Mouse (Mus musculus) lung, postnatal 0 days (tissue): Measurements from ENCODE around the gene Slfn8.

Experiments
- CTCF ChIP-seq: IDR thresholded peaks from 2 replicates; pipeline ENCODE4 v1.5.1; 2016; ENCODE audit warnings: antibody characterized with exemption, mild to moderate bottlenecking
- EP300 ChIP-seq: IDR thresholded peaks from 2 replicates; pipeline ENCODE4 v1.6.1; 2016; ENCODE audit warnings: antibody characterized with exemption, mild to moderate bottlenecking, control low read depth

GRCm38 (mm10) chr11:82973916-82974315, 46.7 kb downstream of the Slfn8 start:
- TF ChIP-seq CTCF (no peak), EP300 (no peak)
